ENCODE assay signal across 27 mouse cellular contexts in genomic region chr3:140716896-140717295, GRCm38 (mm10).
DNase-seq lines count a peak whose midpoint lies in the region; ATAC-seq and TF ChIP-seq lines count a peak whose summit lies in the region.
"Had no signal": no experiment of that assay in that cellular context is flagged by ENCODE, and none has a peak within 500 bp of the region (broad histone marks: within the 10 kb centered on the region; RNA-seq: fewer than 3 reads in every experiment).

No protein-coding gene starts in this region.

- no peak for TF ChIP-seq POLR2A in ES-Bruce4 (IDR thresholded peaks at IDR 0.05; ENCODE audit: insufficient read depth, low read length)
- no peak for TF ChIP-seq POLR2A in cerebellum, adult 2 months (IDR thresholded peaks at IDR 0.05; ENCODE audit: borderline replicate concordance, insufficient read depth, low read length)
- TF ChIP-seq POLR2A in thymus, adult 2 months (IDR thresholded peaks at IDR 0.05; ENCODE audit: control insufficient read depth, extremely low read depth, insufficient read depth, low read length, poor library complexity) = no peak

- no peaks in the 10 kb centered on the region for H3K27me3 ChIP-seq in forebrain, embryonic 11.5 days (ENCODE audit: control insufficient read depth, insufficient read depth, low read length)
- no peaks in the 10 kb centered on the region for H3K27me3 ChIP-seq in forebrain, embryonic 13.5 days
- no peaks in the 10 kb centered on the region for H3K27me3 ChIP-seq in ES-Bruce4 (ENCODE audit: control insufficient read depth, insufficient read depth, low read length, poor library complexity, severe bottlenecking)
- no peaks in the 10 kb centered on the region for H3K27me3 ChIP-seq in cerebellum, adult 2 months (ENCODE audit: control insufficient read depth, insufficient read depth, low read length)
- no peaks in the 10 kb centered on the region for H3K27me3 ChIP-seq in thymus, adult 2 months (ENCODE audit: control insufficient read depth, insufficient read depth, low read length)
- no peaks in the 10 kb centered on the region for H3K27me3 ChIP-seq in liver, postnatal 0 days (ENCODE audit: insufficient read depth, low read length)
- H3K27me3 ChIP-seq: CH12.LX; embryonic facial prominence, embryonic 13.5 days; embryonic facial prominence, embryonic 15.5 days had no signal

- 0 out of 2 replicates have a peak, but pooled peaks have one; percentile 19 for ATAC-seq in forebrain, embryonic 11.5 days (replicated peaks; ENCODE audit: low FRiP score)
- no peak for ATAC-seq in forebrain, embryonic 13.5 days
- no peak for ATAC-seq in liver, postnatal 0 days
- ATAC-seq: activated CD4-positive, CD25-positive, alpha-beta regulatory T cell, adult 4 months; CD4-positive, CD25-positive, alpha-beta regulatory T cell, adult 4 months; forebrain, embryonic 14.5 days; forebrain, embryonic 16.5 days had no signal

- no peak overlapping the region for H3K4me3 ChIP-seq in forebrain, embryonic 11.5 days (ENCODE audit: low read depth, low read length)
- H3K4me3 ChIP-seq in forebrain, embryonic 13.5 days = no peak overlapping the region
- H3K4me3 ChIP-seq in ES-Bruce4 (ENCODE audit: low read depth, low read length) (no peak overlapping the region), ES-E14 (ENCODE audit: insufficient read depth in 1 of 2, low read depth in 1 of 2, low read length in 2 of 2, poor library complexity in 1 of 2, severe bottlenecking in 1 of 2) (no peak overlapping the region)
- no peak overlapping the region for H3K4me3 ChIP-seq in cerebellum, adult 2 months (replicated peaks; ENCODE audit: insufficient read depth, low read depth, low read length)
- H3K4me3 ChIP-seq in thymus, adult 2 months (ENCODE audit: control insufficient read depth, insufficient read depth, low read length) = no peak overlapping the region
- H3K4me3 ChIP-seq in liver, postnatal 0 days (ENCODE audit: low read depth, low read length) = no peak overlapping the region
- H3K4me3 ChIP-seq: embryonic facial prominence, embryonic 13.5 days; embryonic facial prominence, embryonic 15.5 days; erythroblast, embryonic 14.5 days; forebrain, embryonic 10.5 days had no signal

- peak; percentile 81 for TF ChIP-seq EP300 in ES-Bruce4 (IDR thresholded peaks at IDR 0.05; ENCODE audit: insufficient read depth, low read depth, low read length)
- TF ChIP-seq EP300 in liver, postnatal 0 days (IDR thresholded peaks at IDR 0.05; ENCODE audit: low read depth) = no peak

- no peak overlapping the region for H3K27ac ChIP-seq in forebrain, embryonic 11.5 days (ENCODE audit: low read depth, low read length)
- no peak overlapping the region for H3K27ac ChIP-seq in forebrain, embryonic 13.5 days
- H3K27ac ChIP-seq in ES-Bruce4 (ENCODE audit: insufficient read depth, low read length) = peak overlapping the region; percentile 49
- no peak overlapping the region for H3K27ac ChIP-seq in ES-E14 (ENCODE audit: insufficient read depth, low read depth, low read length, poor library complexity, severe bottlenecking)
- no peak overlapping the region for H3K27ac ChIP-seq in cerebellum, adult 2 months (ENCODE audit: insufficient read depth, low read length)
- no peak overlapping the region for H3K27ac ChIP-seq in thymus, adult 2 months (ENCODE audit: control insufficient read depth, insufficient read depth, low read length)
- no peak overlapping the region for H3K27ac ChIP-seq in liver, postnatal 0 days (ENCODE audit: low read depth)
- H3K27ac ChIP-seq: embryonic facial prominence, embryonic 13.5 days; embryonic facial prominence, embryonic 15.5 days; forebrain, embryonic 10.5 days had no signal

- no peaks in the 10 kb centered on the region for H3K4me1 ChIP-seq in forebrain, embryonic 11.5 days (replicated peaks; ENCODE audit: control insufficient read depth, insufficient read depth, low read length)
- H3K4me1 ChIP-seq in forebrain, embryonic 13.5 days = no peaks in the 10 kb centered on the region
- H3K4me1 ChIP-seq in ES-Bruce4 (ENCODE audit: control insufficient read depth, insufficient read depth, low read length) = no peaks in the 10 kb centered on the region
- H3K4me1 ChIP-seq in ES-E14 (ENCODE audit: control insufficient read depth in 2 of 2, insufficient read depth in 2 of 2, low read length in 2 of 2, poor library complexity in 1 of 2) = no peaks in the 10 kb centered on the region
- H3K4me1 ChIP-seq in cerebellum, adult 2 months (ENCODE audit: control insufficient read depth, insufficient read depth, low read length) = no peaks in the 10 kb centered on the region
- no peaks in the 10 kb centered on the region for H3K4me1 ChIP-seq in thymus, adult 2 months (replicated peaks; ENCODE audit: control insufficient read depth, insufficient read depth, low read length)
- H3K4me1 ChIP-seq in liver, postnatal 0 days (ENCODE audit: insufficient read depth) = no peaks in the 10 kb centered on the region
- H3K4me1 ChIP-seq: embryonic facial prominence, embryonic 13.5 days; embryonic facial prominence, embryonic 15.5 days; forebrain, embryonic 10.5 days had no signal

- no peak for TF ChIP-seq CTCF in ES-Bruce4 (IDR thresholded peaks at IDR 0.05; ENCODE audit: low read depth, low read length)
- no peak for TF ChIP-seq CTCF in cerebellum, adult 2 months (IDR thresholded peaks at IDR 0.05; ENCODE audit: borderline replicate concordance, insufficient read depth, low read depth, low read length)
- no peak for TF ChIP-seq CTCF in thymus, adult 2 months (IDR thresholded peaks at IDR 0.05; ENCODE audit: borderline replicate concordance, control insufficient read depth, extremely low read depth, insufficient read depth, low read length, poor library complexity)
- no peak for TF ChIP-seq CTCF in liver, postnatal 0 days (IDR thresholded peaks at IDR 0.05; ENCODE audit: low read depth)

- H3K36me3 ChIP-seq in forebrain, embryonic 11.5 days (ENCODE audit: control insufficient read depth, insufficient read depth, low read length) = no peaks in the 10 kb centered on the region
- no peaks in the 10 kb centered on the region for H3K36me3 ChIP-seq in forebrain, embryonic 13.5 days (ENCODE audit: poor library complexity, severe bottlenecking)
- H3K36me3 ChIP-seq in ES-Bruce4 (ENCODE audit: control insufficient read depth, insufficient read depth, low read length, poor library complexity, severe bottlenecking) (no peaks in the 10 kb centered on the region), ES-E14 (ENCODE audit: control insufficient read depth, insufficient read depth, low read length, poor library complexity, severe bottlenecking) (no peaks in the 10 kb centered on the region)
- no peaks in the 10 kb centered on the region for H3K36me3 ChIP-seq in thymus, adult 2 months (ENCODE audit: control insufficient read depth, insufficient read depth, low read length)
- no peaks in the 10 kb centered on the region for H3K36me3 ChIP-seq in liver, postnatal 0 days (replicated peaks; ENCODE audit: insufficient read depth, low read length)
- H3K36me3 ChIP-seq: embryonic facial prominence, embryonic 13.5 days; embryonic facial prominence, embryonic 15.5 days; forebrain, embryonic 10.5 days had no signal

- in situ Hi-C loops in ES-E14 (cut with MboI; ENCODE audit: low sequenced_read_pairs in 2 of 2, unreplicated experiment in 2 of 2) = no loop called here

- H3K9ac ChIP-seq in forebrain, embryonic 11.5 days (ENCODE audit: low read length) = no peak overlapping the region
- no peak overlapping the region for H3K9ac ChIP-seq in forebrain, embryonic 13.5 days
- H3K9ac ChIP-seq in ES-Bruce4 (ENCODE audit: low read depth, poor library complexity, severe bottlenecking) = no peak overlapping the region
- no peak overlapping the region for H3K9ac ChIP-seq in ES-E14 (ENCODE audit: insufficient read depth, low read depth, low read length, poor library complexity, severe bottlenecking)
- H3K9ac ChIP-seq in liver, postnatal 0 days (replicated peaks) = no peak overlapping the region
- H3K9ac ChIP-seq: embryonic facial prominence, embryonic 13.5 days; embryonic facial prominence, embryonic 15.5 days had no signal

- H3K9me3 ChIP-seq in forebrain, embryonic 11.5 days (ENCODE audit: control insufficient read depth, low read length) = no peaks in the 10 kb centered on the region
- no peaks in the 10 kb centered on the region for H3K9me3 ChIP-seq in forebrain, embryonic 13.5 days (replicated peaks)
- H3K9me3 ChIP-seq in ES-Bruce4 (replicated peaks; ENCODE audit: control insufficient read depth, insufficient read depth, low read length, poor library complexity, severe bottlenecking) = no peaks in the 10 kb centered on the region
- no peaks in the 10 kb centered on the region for H3K9me3 ChIP-seq in ES-E14 (ENCODE audit: control insufficient read depth, insufficient read depth, low read depth, low read length)
- H3K9me3 ChIP-seq in liver, postnatal 0 days (ENCODE audit: low read length) = no peaks in the 10 kb centered on the region
- H3K9me3 ChIP-seq: embryonic facial prominence, embryonic 13.5 days; embryonic facial prominence, embryonic 15.5 days; forebrain, embryonic 10.5 days had no signal

- H3K4me2 ChIP-seq in forebrain, embryonic 11.5 days (ENCODE audit: low read depth, low read length, severe bottlenecking) = no peak overlapping the region
- no peak overlapping the region for H3K4me2 ChIP-seq in forebrain, embryonic 13.5 days
- no peak overlapping the region for H3K4me2 ChIP-seq in liver, postnatal 0 days (ENCODE audit: low read depth, low read length)
- H3K4me2 ChIP-seq: embryonic facial prominence, embryonic 13.5 days; embryonic facial prominence, embryonic 15.5 days had no signal

- no peak for DNase-seq in forebrain, embryonic 11.5 days (ENCODE audit: low spot score)
- DNase-seq in ES-E14 (ENCODE audit: low read depth, low spot score) (peak; percentile 37), WW6 (ENCODE audit: low read depth, low spot score) (peak; percentile 14)
- DNase-seq in cerebellum, adult 2 months = no peak
- no peak for DNase-seq in thymus, adult 2 months
- DNase-seq in liver, postnatal 0 days = no peak
- DNase-seq: adrenal gland, adult 8-10 months; adrenal gland, postnatal 14 days; adrenal gland, postnatal 36 days; B cell, adult 2 months; cerebellum, adult 11-12 months; cerebellum, adult 8-10 months; cerebellum, adult 9-11 months; cerebellum, postnatal 14 days; cerebellum, postnatal 36 days; embryo, embryonic 11 days had no signal

TF ChIP-seq in ES-E14, 5 proteins besides CTCF, POLR2A, EP300 and RAD21:
- no peak for TF ChIP-seq HCFC1 (IDR thresholded peaks at IDR 0.05; ENCODE audit: borderline replicate concordance, insufficient read depth, low read length)
- TF ChIP-seq ZNF384 (IDR thresholded peaks at IDR 0.05; ENCODE audit: low read depth, low read length) = no peak
- no peak for TF ChIP-seq ZC3H11A (IDR thresholded peaks at IDR 0.05; ENCODE audit: borderline replicate concordance, low read depth, low read length)

Comparison
In these comparisons a context has a peak if more than half of its experiments do, and no peak if none do; other contexts are left out.
1. DNase-seq: peak in ES-E14 (single experiment) and WW6 (single experiment); none in forebrain, embryonic 11.5 days (single experiment), cerebellum, adult 2 months (0 of 2), thymus, adult 2 months (single experiment) and liver, postnatal 0 days (single experiment).